Mouse (Mus musculus): Measurements from ENCODE around the gene Endov. TPM values are rescaled to one million over a fixed set of nuclear protein-coding genes. Genes with fewer than 3 reads are reported as not detected.
A peak's percentile ranks its signal among the peaks of the same experiment; 100 is the strongest.

Endov gene
- total RNA-seq, 2 experiments from 2014 or later = 35.8 to 35.9 TPM

- H3K4me3 ChIP-seq = no peak overlapping the region
- peak overlapping the region; percentile 88; the same call in 1 of the 2 replicates for H3K27ac ChIP-seq
- no peak for DNase-seq (ENCODE audit: low spot score in 2 of 2)
- TF ChIP-seq CTCF (conservative IDR thresholded peaks at IDR 0.05) = no peak
These were observed 31.0 kb downstream of the Endov start for GRCm38 (mm10) chr11:119521920-119522710.

GRCm38 (mm10) chr11:119522779-119523178 lies 31.6 kb downstream of the Endov start:
- Histone ChIP-seq H3K27ac (peak overlapping the region; percentile 88; the same call in 1 of the 2 replicates), H3K4me3 (no peak overlapping the region)
- TF ChIP-seq CTCF (conservative IDR thresholded peaks at IDR 0.05) = no peak
- DNase-seq (ENCODE audit: low spot score in 2 of 2) = no peak

GRCm38 (mm10) chr11:119523392-119523791 lies 32.2 kb downstream of the Endov start:
- Histone ChIP-seq H3K4me3 (no peak overlapping the region), H3K27ac (peak overlapping the region; percentile 88; the same call in 1 of the 2 replicates)
- no peak for DNase-seq (ENCODE audit: low spot score in 2 of 2)
- TF ChIP-seq CTCF (conservative IDR thresholded peaks at IDR 0.05) = peak; percentile 26

- H3K27ac ChIP-seq = no peak overlapping the region
- DNase-seq (ENCODE audit: low spot score in 2 of 2) = peak; percentile 73 to 84
These were observed 33.4 kb downstream of the Endov start for GRCm38 (mm10) chr11:119524545-119524949.

GRCm38 (mm10) chr11:119526068-119526966 lies 35.2 kb downstream of the Endov start:
- Histone ChIP-seq H3K4me3 (no peak overlapping the region), H3K27ac (no peak overlapping the region)
- DNase-seq (ENCODE audit: low spot score in 2 of 2) = no peak
- TF ChIP-seq CTCF (conservative IDR thresholded peaks at IDR 0.05) = no peak

More at GRCm38 (mm10) chr11:119524545-119524949, 33.4 kb downstream of the Endov start:
- H3K4me3 ChIP-seq = peak overlapping the region; percentile 48
- TF ChIP-seq CTCF (conservative IDR thresholded peaks at IDR 0.05) = no peak

GRCm38 (mm10) chr11:119528930-119529329 lies 37.8 kb downstream of the Endov start:
- no peak for TF ChIP-seq CTCF (conservative IDR thresholded peaks at IDR 0.05)
- Histone ChIP-seq H3K4me3 (no peak overlapping the region), H3K27ac (peak overlapping the region; percentile 77)
- no peak for DNase-seq (ENCODE audit: low spot score in 2 of 2)

GRCm38 (mm10) chr11:119532460-119532859 lies 41.3 kb downstream of the Endov start:
- Histone ChIP-seq H3K4me3 (no peak overlapping the region), H3K27ac (peak overlapping the region; percentile 72)
- TF ChIP-seq CTCF (conservative IDR thresholded peaks at IDR 0.05) = no peak
- DNase-seq (ENCODE audit: low spot score in 2 of 2) = no peak

GRCm38 (mm10) chr11:119533745-119534144 lies 42.6 kb downstream of the Endov start:
- no peak; the same call in 1 of the 2 replicates for TF ChIP-seq CTCF (conservative IDR thresholded peaks at IDR 0.05)
- Histone ChIP-seq H3K27ac (peak overlapping the region; percentile 18; the same call in 1 of the 2 replicates), H3K4me3 (no peak overlapping the region)
- no peak for DNase-seq (ENCODE audit: low spot score in 2 of 2)

- no peak for TF ChIP-seq CTCF (conservative IDR thresholded peaks at IDR 0.05)
- H3K4me3 ChIP-seq = no peak overlapping the region
- H3K27ac ChIP-seq = peak overlapping the region; percentile 92
- peak in 1 of 2 experiments; percentile 40 for DNase-seq (ENCODE audit: low spot score in 2 of 2)
These were observed 48.8 kb downstream of the Endov start for GRCm38 (mm10) chr11:119539944-119540343.

- no peak for TF ChIP-seq CTCF (conservative IDR thresholded peaks at IDR 0.05)
- H3K4me3 ChIP-seq = peak overlapping the region; percentile 15; the same call in 1 of the 2 replicates
These were observed 49.4 kb downstream of the Endov start for GRCm38 (mm10) chr11:119540560-119540959.

GRCm38 (mm10) chr11:119541082-119541481 lies 49.9 kb downstream of the Endov start:
- DNase-seq (ENCODE audit: low spot score in 2 of 2) = no peak
- Histone ChIP-seq H3K27ac (peak overlapping the region; percentile 92), H3K4me3 (peak overlapping the region; percentile 23; the same call in 1 of the 2 replicates)
- TF ChIP-seq CTCF (conservative IDR thresholded peaks at IDR 0.05) = no peak

More at GRCm38 (mm10) chr11:119540560-119540959, 49.4 kb downstream of the Endov start:
- peak overlapping the region; percentile 92 for H3K27ac ChIP-seq
- no peak for DNase-seq (ENCODE audit: low spot score in 2 of 2)

- Histone ChIP-seq H3K27ac (peak overlapping the region; percentile 92), H3K4me3 (peak overlapping the region; percentile 93)
- DNase-seq (ENCODE audit: low spot score in 2 of 2) = no peak
- TF ChIP-seq CTCF (conservative IDR thresholded peaks at IDR 0.05) = peak; percentile 38
These were observed 51.2 kb downstream of the Endov start for GRCm38 (mm10) chr11:119542371-119542770.

GRCm38 (mm10) chr11:119542886-119543285 lies 51.7 kb downstream of the Endov start:
- TF ChIP-seq CTCF (conservative IDR thresholded peaks at IDR 0.05) = no peak
- H3K27ac ChIP-seq = peak overlapping the region; percentile 92
- peak in 1 of 2 experiments; percentile 18 for DNase-seq (ENCODE audit: low spot score in 2 of 2)
- peak overlapping the region; percentile 93 for H3K4me3 ChIP-seq
